Mouse (Mus musculus) forebrain, embryonic 11.5 days (tissue): ENCODE results near the gene Cypt15. TPM values are rescaled to one million over a fixed set of nuclear protein-coding genes. Genes with fewer than 3 reads are reported as not detected.
"Not testable (repeated sequence)": the region's sequence is repeated elsewhere in the genome, so short reads cannot be mapped to it uniquely, and the experiment has no call there.

Source experiments
- ATAC-seq: fragments of 200-750 bp; cut with Nextera tagmentation; replicated peaks from 2 replicates; pipeline ENCODE4 v1.8.0; 2017; ENCODE audit warnings: moderate TSS enrichment; ENCODE audit not compliant: low FRiP score
- DNase-seq: peaks from one replicate; pipeline ENCODE4 v3.0.0-alpha.2; 2017; ENCODE audit warnings: low spot score
- H3K27ac ChIP-seq: fragments of 300-500 bp; sonication (generic); 2 replicates; pipeline ENCODE4 v1.5.1; 2014; ENCODE audit warnings: low read depth, low read length
- H3K27me3 ChIP-seq: fragments of 300-500 bp; sonication (generic); 2 replicates; pipeline ENCODE4 v1.6.1; 2014; ENCODE audit warnings: mild to moderate bottlenecking, low read length, mixed read lengths; ENCODE audit not compliant: control insufficient read depth, insufficient read depth
- H3K36me3 ChIP-seq: fragments of 300-500 bp; sonication (generic); 2 replicates; pipeline ENCODE4 v1.6.1; 2014; ENCODE audit warnings: mild to moderate bottlenecking, low read length, moderate library complexity, mixed read lengths; ENCODE audit not compliant: control insufficient read depth, insufficient read depth
- H3K4me1 ChIP-seq: fragments of 300-500 bp; sonication (generic); replicated peaks from 2 replicates; pipeline ENCODE4 v1.6.1; 2014; ENCODE audit warnings: low read length, mixed read lengths; ENCODE audit not compliant: control insufficient read depth, insufficient read depth
- H3K4me2 ChIP-seq: fragments of 300-500 bp; sonication (generic); 2 replicates; pipeline ENCODE4 v1.6.1; 2014; ENCODE audit warnings: low read depth, mild to moderate bottlenecking, low read length, moderate library complexity, mixed read lengths; ENCODE audit not compliant: severe bottlenecking
- H3K4me3 ChIP-seq: fragments of 300-500 bp; sonication (generic); 2 replicates; pipeline ENCODE4 v1.5.1; 2014; ENCODE audit warnings: low read depth, low read length
- H3K9ac ChIP-seq: fragments of 300-500 bp; sonication (generic); 2 replicates; pipeline ENCODE4 v1.6.1; 2014; ENCODE audit warnings: low read length
- H3K9me3 ChIP-seq: fragments of 300-500 bp; sonication (generic); 2 replicates; pipeline ENCODE4 v1.6.1; 2016; ENCODE audit warnings: low read length, mixed read lengths; ENCODE audit not compliant: control insufficient read depth
- WGBS: fragments of 180-500 bp; shearing (Covaris S2); extraction: QIAGEN DNeasy Blood & Tissue Kit; methylation state at CpG from one replicate; pipeline ENCODE4 v1.1.7; 2014; 5-methylcytosine and 5-hydroxymethylcytosine counted together
- polyA plus RNA-seq: library from polyadenylated mRNA; unstranded; fragments of >200 nt; fragmentation: Nextera tagmentation; extraction: Ambion mirVana; gene quantifications from 2 replicates; pipeline ENCODE4 v1.2.1, GENCODE M21; 2014

The Cypt15 gene
- not detected in 2 replicates for polyA plus RNA-seq

GRCm38 (mm10) chrX:39345967-39346366, at the start of gene Cypt15:
Cypt15 (plus strand) TSS chrX:39346267.
- not testable (repeated sequence) for H3K4me2 ChIP-seq, H3K27me3 ChIP-seq, H3K4me1 ChIP-seq, H3K9ac ChIP-seq, H3K4me3 ChIP-seq, H3K27ac ChIP-seq, H3K9me3 ChIP-seq, H3K36me3 ChIP-seq, DNase-seq, ATAC-seq
- WGBS = 87% methylated on average over 1 of the region's 1 CpGs

GRCm38 (mm10) chrX:39370932-39371331, 24.9 kb downstream of the Cypt15 start:
- Histone ChIP-seq H3K4me2 (no peak overlapping the region), H3K36me3 (no peaks in the 10 kb centered on the region), H3K4me1 (no peaks in the 10 kb centered on the region), H3K27ac (no peak overlapping the region), H3K9ac (no peak overlapping the region), H3K4me3 (no peak overlapping the region), H3K9me3 (no peaks in the 10 kb centered on the region), H3K27me3 (no peaks in the 10 kb centered on the region)
- WGBS = 86% methylated on average over 2 of the region's 2 CpGs
- ATAC-seq (no peak), DNase-seq (no peak)

- Histone ChIP-seq H3K4me1 (no peaks in the 10 kb centered on the region), H3K4me3 (no peak overlapping the region), H3K9me3 (no peaks in the 10 kb centered on the region), H3K36me3 (no peaks in the 10 kb centered on the region), H3K9ac (no peak overlapping the region), H3K27ac (no peak overlapping the region), H3K27me3 (no peaks in the 10 kb centered on the region), H3K4me2 (no peak overlapping the region)
- WGBS = 66% methylated on average over 2 of the region's 2 CpGs
- no peak for DNase-seq
- ATAC-seq = no peak
These were observed 32.8 kb downstream of the Cypt15 start for GRCm38 (mm10) chrX:39378830-39379229.

GRCm38 (mm10) chrX:39383806-39384205, 37.7 kb downstream of the Cypt15 start:
- Histone ChIP-seq H3K27me3 (no peaks in the 10 kb centered on the region), H3K4me3 (no peak overlapping the region), H3K4me1 (no peaks in the 10 kb centered on the region), H3K9me3 (no peaks in the 10 kb centered on the region), H3K36me3 (no peaks in the 10 kb centered on the region), H3K4me2 (no peak overlapping the region), H3K27ac (no peak overlapping the region), H3K9ac (no peak overlapping the region)
- WGBS = 78% methylated on average over 2 of the region's 2 CpGs
- no peak for ATAC-seq
- DNase-seq = no peak
